Mouse (Mus musculus) CH12.LX (cell line): ENCODE data around the gene Spaca9. TPM values are rescaled to one million over a fixed set of nuclear protein-coding genes. Genes with fewer than 3 reads are reported as not detected.
A peak's percentile ranks its signal among the peaks of the same experiment; 100 is the strongest.

Source experiments
- DNase-seq: peaks from one replicate; pipeline ENCODE4 v3.0.0-alpha.2; 2013; ENCODE audit errors: extremely low read depth
- H3K27ac ChIP-seq: 2 replicates; pipeline ENCODE4 v1.5.1; 2012; ENCODE audit warnings: low read depth, mild to moderate bottlenecking, control low read depth, moderate library complexity; ENCODE audit not compliant: insufficient read depth
- H3K27me3 ChIP-seq: replicated peaks from 2 replicates; pipeline ENCODE3; 2012; ENCODE audit warnings: inconsistent platforms
- H3K36me3 ChIP-seq, 2 experiments: replicated peaks in 1 of 2; 2 replicates each; pipeline versions ENCODE3 to v1.6.1; 2012; ENCODE audit warnings: inconsistent platforms in 1 of 2, low read length in 1 of 2, mild to moderate bottlenecking in 1 of 2, mixed read lengths in 1 of 2, moderate library complexity in 1 of 2; ENCODE audit not compliant: control insufficient read depth in 1 of 2, insufficient read depth in 1 of 2
- H3K4me1 ChIP-seq, 2 experiments: 2 replicates each; pipeline ENCODE4 v1.6.1; 2012; ENCODE audit warnings: inconsistent platforms in 1 of 2, moderate library complexity in 1 of 2; ENCODE audit not compliant: insufficient read depth in 2 of 2, control insufficient read depth in 1 of 2
- H3K4me2 ChIP-seq: 2 replicates; pipeline ENCODE4 v1.6.1; 2012; ENCODE audit warnings: low read depth, mild to moderate bottlenecking, control low read depth; ENCODE audit not compliant: poor library complexity, insufficient read depth, severe bottlenecking
- H3K4me3 ChIP-seq, 3 experiments: fragments of 150-350 bp in 1 of 3; sonication (generic) in 1 of 3; replicated peaks in 1 of 3; 2 replicates each; pipeline versions ENCODE3 to v1.5.1; 2011 to 2012; ENCODE audit warnings: low read depth in 2 of 3, low read length in 2 of 3, mild to moderate bottlenecking in 2 of 3, moderate library complexity in 2 of 3, control low read depth in 1 of 3, improper control_type of control experiment in 1 of 3, inconsistent platforms in 1 of 3, mixed read lengths in 1 of 3; ENCODE audit not compliant: poor library complexity in 1 of 3
- H3K79me2 ChIP-seq: replicated peaks from 2 replicates; pipeline ENCODE4 v1.6.1; 2012; ENCODE audit warnings: mild to moderate bottlenecking, moderate library complexity; ENCODE audit not compliant: control insufficient read depth, poor library complexity, insufficient read depth, severe bottlenecking; ENCODE audit errors: extremely low read depth
- H3K9ac ChIP-seq: 2 replicates; pipeline ENCODE4 v1.6.1; 2012; ENCODE audit warnings: low read depth, mild to moderate bottlenecking, control low read depth, moderate library complexity; ENCODE audit not compliant: insufficient read depth
- H3K9me3 ChIP-seq: replicated peaks from 2 replicates; pipeline ENCODE3; 2012; ENCODE audit warnings: low read length, inconsistent platforms, mixed read lengths
- CHD2 ChIP-seq: IDR thresholded peaks from 2 replicates; pipeline ENCODE4 v1.6.1; 2011; ENCODE audit warnings: low read length, improper control_type of control experiment
- CTCF ChIP-seq, 2 experiments: IDR thresholded peaks in 1 of 2; conservative IDR thresholded peaks in 1 of 2; 2 replicates each; pipeline ENCODE4 v1.5.1; 2011 to 2012; ENCODE audit warnings: low read depth in 2 of 2, low read length in 2 of 2, improper control_type of control experiment in 1 of 2, inconsistent platforms in 1 of 2, mild to moderate bottlenecking in 1 of 2, moderate library complexity in 1 of 2
- ELF1 ChIP-seq: IDR thresholded peaks from 2 replicates; pipeline ENCODE4 v1.6.1; 2014; ENCODE audit warnings: low read depth, mild to moderate bottlenecking, inconsistent platforms, low read length, improper control_type of control experiment
- EP300 ChIP-seq: IDR thresholded peaks from 2 replicates; pipeline ENCODE4 v1.6.1; 2011; ENCODE audit warnings: low read length, improper control_type of control experiment
- ETS1 ChIP-seq: conservative IDR thresholded peaks from 2 replicates; pipeline ENCODE4 v1.6.1; 2012; ENCODE audit warnings: low read depth, mild to moderate bottlenecking, inconsistent platforms, low read length, improper control_type of control experiment, moderate library complexity
- IRF4 ChIP-seq: IDR thresholded peaks from 2 replicates; pipeline ENCODE4 v1.6.1; 2014; ENCODE audit warnings: low read depth, mild to moderate bottlenecking, inconsistent platforms, low read length, improper control_type of control experiment
- JUN ChIP-seq: IDR thresholded peaks from 2 replicates; pipeline ENCODE4 v1.6.1; 2011; ENCODE audit warnings: low read depth, mild to moderate bottlenecking, low read length, improper control_type of control experiment, moderate library complexity; ENCODE audit not compliant: insufficient read depth
- KAT2A ChIP-seq: IDR thresholded peaks from 2 replicates; pipeline ENCODE4 v1.6.1; 2012; ENCODE audit warnings: low read length, improper control_type of control experiment, inconsistent platforms; ENCODE audit not compliant: insufficient replicate concordance
- MAX ChIP-seq: IDR thresholded peaks from 2 replicates; pipeline ENCODE4 v1.6.1; 2011; ENCODE audit warnings: low read length, improper control_type of control experiment
- MEF2A ChIP-seq: IDR thresholded peaks from 2 replicates; pipeline ENCODE4 v1.6.1; 2014; ENCODE audit warnings: low read depth, mild to moderate bottlenecking, inconsistent platforms, low read length, improper control_type of control experiment, borderline replicate concordance
- MYC ChIP-seq: IDR thresholded peaks from 2 replicates; pipeline ENCODE4 v1.6.1; 2011; ENCODE audit warnings: low read depth, mild to moderate bottlenecking, improper control_type of control experiment, low read length
- POLR2A ChIP-seq: IDR thresholded peaks from 2 replicates; pipeline ENCODE4 v1.6.1; 2011; ENCODE audit warnings: low read depth, mild to moderate bottlenecking, improper control_type of control experiment, low read length
- RAD21 ChIP-seq: IDR thresholded peaks from 2 replicates; pipeline ENCODE4 v1.6.1; 2011; ENCODE audit warnings: low read depth, mild to moderate bottlenecking, low read length, improper control_type of control experiment, moderate library complexity
- RCOR1 ChIP-seq: conservative IDR thresholded peaks from 2 replicates; pipeline ENCODE4 v1.6.1; 2012; ENCODE audit warnings: low read depth, mild to moderate bottlenecking, inconsistent platforms, low read length, improper control_type of control experiment
- SIN3A ChIP-seq: IDR thresholded peaks from 2 replicates; pipeline ENCODE4 v1.6.1; 2012; ENCODE audit warnings: low read length, improper control_type of control experiment, inconsistent platforms
- SMC3 ChIP-seq: IDR thresholded peaks from 2 replicates; pipeline ENCODE4 v1.6.1; 2011; ENCODE audit warnings: low read depth, low read length, improper control_type of control experiment
- TCF12 ChIP-seq: IDR thresholded peaks from 2 replicates; pipeline ENCODE4 v1.6.1; 2014; ENCODE audit warnings: low read depth, mild to moderate bottlenecking, inconsistent platforms, low read length, improper control_type of control experiment
- ZNF384 ChIP-seq: IDR thresholded peaks from 2 replicates; pipeline ENCODE4 v1.6.1; 2012; ENCODE audit warnings: low read depth, low read length, improper control_type of control experiment, inconsistent platforms
- dilution Hi-C: fragments of 300-500 bp; cut with MboI; formaldehyde crosslinking; loops from 2 replicates; pipeline ENCODE4 v1.14.3; 2020; ENCODE audit warnings: low sequenced_read_pairs; ENCODE audit not compliant: extremely low pct_unique_long_range_greater_than_20kb, extremely low pct_ligation_motif_present
- in situ Hi-C: fragments of 300-500 bp; cut with MboI; formaldehyde crosslinking; loops from 3 replicates; pipeline ENCODE4 v1.14.3; 2019; ENCODE audit warnings: low sequenced_read_pairs, low pct_ligation_motif_present, low pct_unique_long_range_greater_than_20kb, mixed read lengths
- polyA plus RNA-seq: library from polyadenylated mRNA; unstranded; fragments of >175 nt; gene quantifications from 2 replicates; pipeline ENCODE4 v1.2.1, GENCODE M21; 2012; ENCODE audit warnings: low read depth; ENCODE audit not compliant: insufficient read length
- total RNA-seq, 2 experiments: library from RNA; depleted of rRNA; stranded (reverse); fragments of 300-350 nt in 1 of 2; fragments of >200 nt in 1 of 2; gene quantifications; 2 replicates each; pipeline ENCODE4 v1.2.3; 2012 to 2014

Gene Spaca9
- total and polyA plus RNA-seq, 3 experiments: 9.2 to 13.1 (median 9.8) TPM

DNA sequence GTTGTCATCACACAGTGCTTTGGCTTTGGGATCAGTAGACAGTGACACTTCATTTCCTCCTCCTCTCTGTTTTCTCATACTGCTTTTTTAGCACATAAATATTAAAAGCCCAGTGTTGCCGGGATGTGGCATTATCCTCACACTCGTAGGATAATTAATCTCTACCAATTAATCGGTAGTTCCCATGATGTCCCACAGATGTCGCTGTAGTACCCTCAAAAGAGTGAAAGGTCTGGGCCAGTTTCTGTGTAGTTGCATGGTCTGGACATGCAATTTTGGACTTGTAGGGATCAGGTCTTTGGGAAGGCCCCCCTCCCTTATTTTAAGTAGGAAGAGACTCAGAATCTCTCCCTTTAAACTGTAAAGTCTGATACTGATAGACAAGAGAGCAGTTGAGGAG, 18.8 kb downstream of the Spaca9 start:
- Histone ChIP-seq H3K79me2 (no peaks in the 10 kb centered on the region), H3K4me3 (no peak overlapping the region), H3K27ac (no peak overlapping the region)
- no peak for TF ChIP-seq POLR2A
- no peak for TF ChIP-seq MEF2A
- no peak for TF ChIP-seq ELF1
- no peak for TF ChIP-seq MYC
- TF ChIP-seq ZNF384: no peak
- no peak for TF ChIP-seq TCF12
- no peak for TF ChIP-seq CHD2
- TF ChIP-seq SMC3: peak; percentile 48
- no peak for TF ChIP-seq SIN3A
- no peak for TF ChIP-seq ETS1
- peak; percentile 67 for TF ChIP-seq RAD21
- TF ChIP-seq KAT2A: no peak
- TF ChIP-seq JUN: no peak
- TF ChIP-seq CTCF (conservative IDR thresholded peaks at IDR 0.05 in 1 of 2, IDR thresholded peaks at IDR 0.05 in 1 of 2; ENCODE audit: low read depth in 2 of 2, low read length in 2 of 2): peak; percentile 66 to 78
- TF ChIP-seq IRF4: no peak
- no peak for TF ChIP-seq MAX
- TF ChIP-seq, all 38 proteins: peak for 3
- DNase-seq: peak; percentile 28
- H3K4me2 ChIP-seq: no peak overlapping the region
- no peak overlapping the region for H3K9ac ChIP-seq
- peaks cover 71 to 97% of the 10 kb centered on the region in 2 experiments for H3K36me3 ChIP-seq
- H3K9me3 ChIP-seq: no peaks in the 10 kb centered on the region
- H3K27me3 ChIP-seq: no peaks in the 10 kb centered on the region
- in situ Hi-C loops: no loop called here
- no peaks in the 10 kb centered on the region for H3K4me1 ChIP-seq
- dilution Hi-C loops: no loop called here

- peaks cover 75 to 94% of the 10 kb centered on the region in 2 experiments for H3K36me3 ChIP-seq
- no peak overlapping the region for H3K27ac ChIP-seq
- H3K4me3 ChIP-seq: no peak overlapping the region
- no peaks in the 10 kb centered on the region for H3K79me2 ChIP-seq
- no peak overlapping the region for H3K4me2 ChIP-seq
- no peak for DNase-seq
- in situ Hi-C loops (no loop called here), dilution Hi-C loops (no loop called here)
- H3K9ac ChIP-seq: no peak overlapping the region
- no peaks in the 10 kb centered on the region for H3K9me3 ChIP-seq
- TF ChIP-seq ETS1 (no peak), RCOR1 (no peak), POLR2A (no peak), EP300 (no peak)
- H3K27me3 ChIP-seq: no peaks in the 10 kb centered on the region
- no peaks in the 10 kb centered on the region for H3K4me1 ChIP-seq
Measured at GRCm38 (mm10) chr2:28676005-28676404, 23.5 kb downstream of the Spaca9 start.
